In genomic region chr14:47868258-47868780, GRCm38 (mm10) we compare ENCODE assay signal across 11 mouse cellular contexts.
"Had no signal": no experiment of that assay in that cellular context is flagged by ENCODE, and none has a peak within 500 bp of the region (broad histone marks: within the 10 kb centered on the region; RNA-seq: fewer than 3 reads in every experiment).

No protein-coding gene starts in this region.

- DNase-seq: kidney, adult 2 months; kidney, postnatal 25 days; layer of hippocampus, postnatal 36 days; left cerebral cortex, postnatal 4 days; liver, postnatal 0 days; lung, postnatal 36 days; right cerebral cortex, adult 18-20 months; right cerebral cortex, postnatal 14 days; right cerebral cortex, postnatal 4 days; spleen, adult 18-20 months; thymus, postnatal 36 days had no signal
